Mouse (Mus musculus) olfactory bulb, adult 2 months (tissue): ENCODE data around the gene Col12a1.

Experiments
- CTCF ChIP-seq: fragments of 200-500 bp; IDR thresholded peaks from 2 replicates; pipeline ENCODE4 v1.5.1; 2012; ENCODE audit warnings: low read depth, mild to moderate bottlenecking, low read length, moderate library complexity; ENCODE audit not compliant: insufficient read depth
- POLR2A ChIP-seq: fragments of 200-500 bp; IDR thresholded peaks from 2 replicates; pipeline ENCODE4 v1.6.1; 2012; ENCODE audit warnings: mild to moderate bottlenecking, low read depth, low read length, moderate library complexity; ENCODE audit not compliant: insufficient read depth

GRCm38 (mm10) chr9:79617336-79617735 is 101.3 kb downstream of the Col12a1 start:
- TF ChIP-seq POLR2A (no peak), CTCF (no peak)
